Mouse (Mus musculus) forebrain, postnatal 0 days (tissue): ENCODE measurements at regions not wholly inside any gene's neighbourhood (a gene's known extent, or its start where the extent isn't known, plus 50 kb on each side); places are given as distances from the start of the nearest gene placed in this dataset.
A peak's percentile ranks its signal among the peaks of the same experiment; 100 is the strongest.
"Not testable (repeated sequence)": the region's sequence is repeated elsewhere in the genome, so short reads cannot be mapped to it uniquely, and the experiment has no call there.

Experiments used
- ATAC-seq: fragments of 200-750 bp; cut with Nextera tagmentation; 2 replicates; pipeline ENCODE4 v1.8.0; 2017; ENCODE audit warnings: mild to moderate bottlenecking, moderate library complexity
- DNase-seq: peaks from one replicate; pipeline ENCODE4 v3.0.0-alpha.2; 2015
- H3K27ac ChIP-seq: fragments of 300-500 bp; sonication (generic); 2 replicates; pipeline ENCODE4 v1.5.1; 2014; ENCODE audit warnings: low read depth, mild to moderate bottlenecking, antibody characterized with exemption, low read length, moderate library complexity, mixed read lengths
- H3K27me3 ChIP-seq: fragments of 300-500 bp; sonication (generic); 2 replicates; pipeline ENCODE4 v1.6.1; 2014; ENCODE audit warnings: mild to moderate bottlenecking, low read length, mixed read lengths; ENCODE audit not compliant: insufficient read depth
- H3K36me3 ChIP-seq: fragments of 300-500 bp; sonication (generic); 2 replicates; pipeline ENCODE4 v1.6.1; 2014; ENCODE audit warnings: mild to moderate bottlenecking, moderate library complexity; ENCODE audit not compliant: insufficient read depth
- H3K4me1 ChIP-seq: fragments of 300-500 bp; sonication (generic); 2 replicates; pipeline ENCODE4 v1.6.1; 2014; ENCODE audit warnings: antibody characterized with exemption; ENCODE audit not compliant: insufficient read depth
- H3K4me2 ChIP-seq: fragments of 300-500 bp; sonication (generic); 2 replicates; pipeline ENCODE4 v1.6.1; 2014; ENCODE audit warnings: low read depth, mild to moderate bottlenecking, moderate library complexity
- H3K4me3 ChIP-seq: fragments of 300-500 bp; sonication (generic); 2 replicates; pipeline ENCODE4 v1.5.1; 2014; ENCODE audit warnings: low read depth, low read length, mixed read lengths
- H3K9ac ChIP-seq: fragments of 300-500 bp; sonication (generic); 2 replicates; pipeline ENCODE4 v1.6.1; 2014; ENCODE audit warnings: mild to moderate bottlenecking
- H3K9me3 ChIP-seq: fragments of 300-500 bp; sonication (generic); 2 replicates; pipeline ENCODE4 v1.6.1; 2016; ENCODE audit warnings: low read length
- CTCF ChIP-seq: sonication (generic); IDR thresholded peaks from 2 replicates; pipeline ENCODE4 v1.5.1; 2016; ENCODE audit warnings: antibody characterized with exemption, control low read depth, low read depth
- WGBS: fragments of 180-500 bp; shearing (Covaris S2); extraction: QIAGEN DNeasy Blood & Tissue Kit; methylation state at CpG from one replicate; pipeline ENCODE4 v1.1.7; 2014; 5-methylcytosine and 5-hydroxymethylcytosine counted together

DNA sequence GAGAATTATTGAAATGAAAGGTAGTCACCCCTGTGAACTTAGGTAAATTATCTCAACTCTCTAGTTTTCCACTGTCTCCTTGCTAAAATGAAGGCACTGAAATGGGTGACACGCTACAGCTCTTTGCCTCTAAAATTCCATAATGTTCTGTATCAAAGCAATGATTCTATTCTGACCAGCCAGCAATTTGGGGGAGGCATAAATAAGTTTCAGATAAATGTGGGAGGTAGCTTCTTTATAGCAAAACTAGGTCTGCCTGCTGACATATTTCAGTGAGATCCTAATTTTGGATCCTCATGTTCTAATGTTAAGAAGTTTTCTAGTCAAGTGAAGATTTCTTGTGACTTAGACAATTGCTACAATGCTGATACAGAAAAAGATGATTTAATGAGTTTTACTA lies 193.2 kb upstream of the Stxbp5 start:
- Histone ChIP-seq H3K9ac (no peak overlapping the region), H3K4me1 (no peaks in the 10 kb centered on the region), H3K27me3 (no peaks in the 10 kb centered on the region), H3K27ac (no peak overlapping the region), H3K4me3 (no peak overlapping the region), H3K4me2 (no peak overlapping the region), H3K36me3 (no peaks in the 10 kb centered on the region), H3K9me3 (no peaks in the 10 kb centered on the region)
- ATAC-seq (no peak), DNase-seq (no peak)
- WGBS, result 91% methylated on average over 1 of the region's 1 CpGs
- TF ChIP-seq CTCF, result no peak

DNA sequence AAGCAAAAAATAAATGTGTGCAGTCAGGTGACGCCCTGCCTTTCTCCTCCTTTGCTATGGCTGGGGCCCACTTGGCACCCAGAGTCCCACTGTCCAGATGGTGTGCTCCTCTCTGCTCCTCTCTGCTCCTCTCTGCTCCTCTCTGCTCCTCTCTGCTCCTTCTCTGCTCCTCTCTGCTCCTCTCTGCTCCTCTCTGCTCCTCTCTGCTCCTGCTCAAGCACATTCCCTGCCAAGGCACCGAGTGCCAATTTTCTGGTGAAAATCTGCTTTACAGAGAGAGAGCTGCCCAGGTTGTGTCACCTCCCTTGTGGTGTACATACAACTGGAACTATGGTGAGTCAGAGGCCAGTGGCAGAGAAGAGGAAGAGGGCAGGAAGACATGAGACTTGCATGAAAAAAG lies 192.8 kb upstream of the Stxbp5 start:
- no peak overlapping the region for H3K27ac ChIP-seq
- WGBS, result 66% methylated on average over 2 of the region's 2 CpGs
- no peak overlapping the region for H3K9ac ChIP-seq
- H3K36me3 ChIP-seq, result no peaks in the 10 kb centered on the region
- H3K4me2 ChIP-seq, result no peak overlapping the region
- DNase-seq (no peak), ATAC-seq (no peak)
- H3K4me3 ChIP-seq, result no peak overlapping the region
- H3K9me3 ChIP-seq, result no peaks in the 10 kb centered on the region
- H3K27me3 ChIP-seq, result no peaks in the 10 kb centered on the region
- no peak for TF ChIP-seq CTCF
- no peaks in the 10 kb centered on the region for H3K4me1 ChIP-seq

DNA sequence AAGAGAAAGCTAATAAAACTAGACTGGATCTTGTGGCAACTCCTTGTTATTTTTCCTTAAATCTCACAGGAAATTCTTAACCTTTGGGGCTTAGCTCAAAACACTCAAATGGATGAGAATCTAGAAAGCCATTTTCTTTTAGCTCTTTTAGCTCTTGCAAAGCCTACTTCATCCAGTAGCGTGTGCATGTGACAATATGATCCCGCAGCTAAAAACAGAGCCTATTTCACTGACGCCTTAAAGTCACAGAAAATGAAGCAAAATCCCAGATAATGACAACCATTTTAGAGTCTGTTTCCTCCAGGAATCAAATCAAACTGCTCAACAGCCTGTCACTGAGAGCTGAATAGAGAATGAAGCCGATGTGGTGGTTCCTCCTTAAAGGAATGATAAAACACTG lies 185.1 kb upstream of the Stxbp5 start:
- WGBS, result 52% methylated on average over 4 of the region's 4 CpGs
- DNase-seq, result peak; percentile 45
- H3K27ac ChIP-seq, result no peak overlapping the region; the same call in 1 of the 2 replicates

DNA sequence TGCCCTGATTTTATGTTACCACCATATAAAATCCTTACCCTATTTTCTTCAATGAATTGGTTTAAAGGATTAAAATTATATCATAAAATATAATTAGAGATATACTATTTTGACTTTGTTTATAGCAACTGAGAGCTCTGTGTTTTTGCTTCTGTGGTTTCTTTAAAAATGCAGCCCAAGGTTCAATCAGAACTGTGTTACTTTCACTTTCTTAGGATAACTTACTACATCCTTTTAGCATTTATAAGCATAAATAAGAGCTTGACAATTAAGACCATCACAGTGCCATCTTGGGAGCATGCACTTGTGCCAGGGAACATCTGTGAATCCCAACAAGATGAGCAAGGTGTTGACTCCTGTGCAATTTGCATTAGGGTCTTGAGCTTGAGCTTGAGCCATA lies 169.3 kb upstream of the Stxbp5 start:
- Histone ChIP-seq H3K27ac (no peak overlapping the region), H3K9ac (no peak overlapping the region), H3K9me3 (no peaks in the 10 kb centered on the region), H3K4me2 (no peak overlapping the region), H3K4me3 (no peak overlapping the region), H3K4me1 (no peaks in the 10 kb centered on the region), H3K27me3 (no peaks in the 10 kb centered on the region), H3K36me3 (no peaks in the 10 kb centered on the region)
- TF ChIP-seq CTCF, result no peak
- no peak for ATAC-seq
- no peak for DNase-seq

More for the DNA sequence above, 185.1 kb upstream of the Stxbp5 start:
- TF ChIP-seq CTCF, result no peak
- Histone ChIP-seq H3K4me3 (no peak overlapping the region), H3K27me3 (no peaks in the 10 kb centered on the region), H3K4me1 (no peaks in the 10 kb centered on the region), H3K4me2 (no peak overlapping the region), H3K9ac (no peak overlapping the region), H3K9me3 (no peaks in the 10 kb centered on the region), H3K36me3 (no peaks in the 10 kb centered on the region)
- peak; percentile 89 for ATAC-seq

DNA sequence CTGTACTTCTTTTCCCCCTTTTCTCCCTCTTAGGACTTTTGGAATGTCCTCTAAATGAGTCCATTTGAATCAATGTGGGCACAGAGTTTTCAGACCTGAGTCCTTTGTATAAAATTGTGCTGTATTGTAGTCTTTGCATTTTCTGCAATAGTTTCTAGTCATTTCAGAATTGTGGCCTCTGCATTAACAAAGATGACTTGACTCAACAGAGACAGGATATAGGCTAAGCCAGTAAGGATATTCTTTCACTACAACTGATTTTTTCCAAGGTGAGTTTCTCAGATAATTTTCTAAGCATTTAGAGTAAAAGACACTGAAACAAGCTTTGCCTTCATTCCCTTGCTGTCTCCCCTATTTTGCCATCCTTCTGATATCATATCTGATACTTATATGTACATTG lies 168.8 kb upstream of the Stxbp5 start:
- H3K4me2 ChIP-seq, H3K36me3 ChIP-seq, H3K9me3 ChIP-seq, H3K27me3 ChIP-seq, H3K9ac ChIP-seq, DNase-seq, H3K27ac ChIP-seq, ATAC-seq, H3K4me3 ChIP-seq, H3K4me1 ChIP-seq: not testable (repeated sequence)

- no peak for ATAC-seq
- no peak overlapping the region for H3K4me3 ChIP-seq
Measured at GRCm38 (mm10) chr10:10046753-10047152, 145.9 kb upstream of the Stxbp5 start.

DNA sequence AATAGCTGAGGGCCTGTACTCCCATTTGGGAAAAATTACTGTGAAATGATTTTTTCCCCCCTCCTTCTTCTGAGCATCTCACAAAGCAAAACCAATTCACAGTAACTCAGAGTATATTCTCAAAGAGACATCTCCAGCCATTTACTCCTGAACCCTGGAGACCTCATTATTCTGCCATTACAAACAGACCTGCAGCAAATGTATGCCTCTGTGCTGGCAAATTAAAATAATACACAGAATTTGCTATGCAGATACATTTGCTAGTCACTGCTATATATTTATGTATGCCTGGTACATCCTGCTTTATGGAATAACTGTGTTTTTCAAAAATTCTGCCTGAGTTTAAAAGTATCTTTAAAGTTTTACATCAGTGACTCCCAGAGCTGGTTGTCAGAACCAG lies 145.4 kb upstream of the Stxbp5 start:
- Histone ChIP-seq H3K27ac (no peak overlapping the region), H3K4me3 (no peak overlapping the region), H3K4me2 (no peak overlapping the region), H3K36me3 (no peaks in the 10 kb centered on the region), H3K9ac (no peak overlapping the region), H3K9me3 (no peaks in the 10 kb centered on the region), H3K27me3 (no peaks in the 10 kb centered on the region), H3K4me1 (no peaks in the 10 kb centered on the region)
- TF ChIP-seq CTCF, result no peak
- ATAC-seq, result no peak
- no peak for DNase-seq

More at GRCm38 (mm10) chr10:10046753-10047152, 145.9 kb upstream of the Stxbp5 start:
- Histone ChIP-seq H3K27ac (no peak overlapping the region), H3K9me3 (no peaks in the 10 kb centered on the region), H3K36me3 (no peaks in the 10 kb centered on the region), H3K4me1 (no peaks in the 10 kb centered on the region), H3K4me2 (no peak overlapping the region), H3K9ac (no peak overlapping the region), H3K27me3 (no peaks in the 10 kb centered on the region)
- WGBS, result 48% methylated on average over 1 of the region's 1 CpGs
- DNase-seq, result no peak
- no peak for TF ChIP-seq CTCF

DNA sequence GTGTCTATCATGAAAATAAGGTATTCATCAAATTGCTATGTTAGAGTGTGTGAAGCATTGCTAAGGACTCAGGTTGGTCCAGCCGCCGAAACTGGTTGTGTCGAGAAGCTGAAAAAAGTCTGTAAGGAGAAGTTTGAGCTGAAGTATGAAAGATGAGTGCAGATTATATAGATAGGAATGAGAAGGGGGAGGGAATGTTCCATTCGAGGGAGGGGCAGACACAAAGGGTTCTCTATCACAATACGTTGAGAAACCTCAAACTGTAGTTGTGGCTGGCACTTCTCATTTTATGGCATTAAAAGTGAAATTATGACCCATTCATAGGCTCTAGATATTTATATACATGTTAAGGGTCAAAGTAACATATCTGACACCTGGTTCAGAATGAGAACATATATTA lies 108.4 kb upstream of the Stxbp5 start:
- WGBS, result 93% methylated on average over 5 of the region's 5 CpGs
- H3K27ac ChIP-seq, result no peak overlapping the region
- DNase-seq (no peak), ATAC-seq (no peak)
- no peaks in the 10 kb centered on the region for H3K4me1 ChIP-seq
- H3K27me3 ChIP-seq, result no peaks in the 10 kb centered on the region
- no peaks in the 10 kb centered on the region for H3K9me3 ChIP-seq
- H3K4me3 ChIP-seq, result no peak overlapping the region
- H3K9ac ChIP-seq, result no peak overlapping the region
- H3K4me2 ChIP-seq, result no peak overlapping the region
- H3K36me3 ChIP-seq, result no peaks in the 10 kb centered on the region
- TF ChIP-seq CTCF, result no peak
